Mouse (Mus musculus) hindbrain, postnatal 0 days (tissue): ENCODE results near the gene Rslcan18. TPM values are rescaled to one million over a fixed set of nuclear protein-coding genes. Genes with fewer than 3 reads are reported as not detected.

Source experiments
- ATAC-seq: fragments of 200-750 bp; cut with Nextera tagmentation; 2 replicates; pipeline ENCODE4 v1.8.0; 2017; ENCODE audit warnings: mild to moderate bottlenecking, moderate TSS enrichment, moderate library complexity
- DNase-seq: peaks from one replicate; pipeline ENCODE4 v3.0.0-alpha.2; 2015; ENCODE audit warnings: low spot score
- H3K27ac ChIP-seq: fragments of 300-500 bp; sonication (generic); 2 replicates; pipeline ENCODE4 v1.5.1; 2014; ENCODE audit warnings: mild to moderate bottlenecking
- H3K27me3 ChIP-seq: fragments of 300-500 bp; sonication (generic); 2 replicates; pipeline ENCODE4 v1.6.1; 2014; ENCODE audit warnings: low read length, mixed read lengths; ENCODE audit not compliant: insufficient read depth
- H3K36me3 ChIP-seq: fragments of 300-500 bp; sonication (generic); 2 replicates; pipeline ENCODE4 v1.6.1; 2014; ENCODE audit warnings: low read length, mixed read lengths; ENCODE audit not compliant: insufficient read depth
- H3K4me1 ChIP-seq: fragments of 300-500 bp; sonication (generic); 2 replicates; pipeline ENCODE4 v1.6.1; 2014; ENCODE audit warnings: antibody characterized with exemption, low read length, mixed read lengths; ENCODE audit not compliant: insufficient read depth
- H3K4me2 ChIP-seq: fragments of 300-500 bp; sonication (generic); 2 replicates; pipeline ENCODE4 v1.6.1; 2014; ENCODE audit warnings: low read depth, mild to moderate bottlenecking, low read length, moderate library complexity, mixed read lengths
- H3K4me3 ChIP-seq: fragments of 300-500 bp; sonication (generic); 2 replicates; pipeline ENCODE4 v1.5.1; 2014; ENCODE audit warnings: low read length
- H3K9ac ChIP-seq: fragments of 300-500 bp; sonication (generic); replicated peaks from 2 replicates; pipeline ENCODE4 v1.6.1; 2014; ENCODE audit warnings: mild to moderate bottlenecking, low read length, moderate library complexity, mixed read lengths
- H3K9me3 ChIP-seq: fragments of 300-500 bp; sonication (generic); 2 replicates; pipeline ENCODE4 v1.6.1; 2016; ENCODE audit warnings: low read length, mixed read lengths
- CTCF ChIP-seq: IDR thresholded peaks from 2 replicates; pipeline ENCODE4 v1.5.1; 2016; ENCODE audit warnings: antibody characterized with exemption, control low read depth, low read depth
- WGBS: fragments of 180-500 bp; shearing (Covaris S2); extraction: QIAGEN DNeasy Blood & Tissue Kit; methylation state at CpG from one replicate; pipeline ENCODE4 v1.1.7; 2014; 5-methylcytosine and 5-hydroxymethylcytosine counted together
- polyA plus RNA-seq: library from polyadenylated mRNA; unstranded; fragments of >200 nt; fragmentation: Nextera tagmentation; extraction: Ambion mirVana; gene quantifications from 2 replicates; pipeline ENCODE4 v1.2.1, GENCODE M21; 2015
- total RNA-seq: library from RNA; depleted of rRNA; stranded (reverse); fragments of >200 nt; gene quantifications from 2 replicates; pipeline ENCODE4 v1.2.3, GENCODE M21; 2014; rRNA removed

The Rslcan18 gene
- total and polyA plus RNA-seq, 2 experiments from 2014 or later = 0.05 TPM; not detected in 1

- Histone ChIP-seq H3K4me3 (peak overlapping the region; percentile 66), H3K9me3 (no peaks in the 10 kb centered on the region; the same call in 1 of the 2 replicates), H3K4me2 (peak overlapping the region; percentile 72), H3K4me1 (no peaks in the 10 kb centered on the region), H3K9ac (peak overlapping the region; percentile 54), H3K27me3 (no peaks in the 10 kb centered on the region), H3K27ac (peak overlapping the region; percentile 76), H3K36me3 (no peaks in the 10 kb centered on the region)
- under 1% methylated on average over 24 of the region's 24 CpGs for WGBS
- ATAC-seq (peak; percentile 99), DNase-seq (peak; percentile 89)
- no peak for TF ChIP-seq CTCF
These were observed 34.8 kb downstream of the Rslcan18 start for GRCm38 (mm10) chr13:67081142-67081713.

GRCm38 (mm10) chr13:67077244-67077643 is 38.8 kb downstream of the Rslcan18 start:
- H3K4me3 ChIP-seq = no peak overlapping the region
- DNase-seq (no peak), ATAC-seq (no peak)
- H3K9ac ChIP-seq = no peak overlapping the region
- no peaks in the 10 kb centered on the region for H3K27me3 ChIP-seq
- H3K27ac ChIP-seq = no peak overlapping the region
- H3K36me3 ChIP-seq = peaks cover 14% of the 10 kb centered on the region; the same call in 1 of the 2 replicates
- H3K4me2 ChIP-seq = no peak overlapping the region
- H3K9me3 ChIP-seq = peaks cover 7% of the 10 kb centered on the region; the same call in 1 of the 2 replicates
- TF ChIP-seq CTCF = no peak
- no peaks in the 10 kb centered on the region for H3K4me1 ChIP-seq
- WGBS = 99% methylated on average over 2 of the region's 2 CpGs

- Histone ChIP-seq H3K27ac (no peak overlapping the region), H3K4me1 (no peaks in the 10 kb centered on the region), H3K9ac (no peak overlapping the region), H3K4me2 (no peak overlapping the region), H3K9me3 (peaks cover 17% of the 10 kb centered on the region), H3K36me3 (peaks cover 32% of the 10 kb centered on the region), H3K27me3 (no peaks in the 10 kb centered on the region), H3K4me3 (no peak overlapping the region)
- DNase-seq = no peak
- ATAC-seq = no peak
- whole genome bisulfite sequencing = 96% methylated on average over 2 of the region's 2 CpGs
- no peak for TF ChIP-seq CTCF
These were observed 43.3 kb downstream of the Rslcan18 start for GRCm38 (mm10) chr13:67072786-67073185.

- DNase-seq (no peak), ATAC-seq (no peak)
- H3K4me1 ChIP-seq = no peaks in the 10 kb centered on the region
- no peak overlapping the region for H3K4me2 ChIP-seq
- no peak overlapping the region for H3K27ac ChIP-seq
- H3K9ac ChIP-seq = no peak overlapping the region
- 86% methylated on average over 8 of the region's 8 CpGs for WGBS
- no peak overlapping the region for H3K4me3 ChIP-seq
- peaks cover 3% of the 10 kb centered on the region; the same call in 1 of the 2 replicates for H3K9me3 ChIP-seq
- TF ChIP-seq CTCF = no peak
- H3K27me3 ChIP-seq = no peaks in the 10 kb centered on the region
- peaks cover 9% of the 10 kb centered on the region for H3K36me3 ChIP-seq
These were observed 50.7 kb downstream of the Rslcan18 start for GRCm38 (mm10) chr13:67065386-67065785.

GRCm38 (mm10) chr13:67062427-67062826 is 53.6 kb downstream of the Rslcan18 start:
- 59% methylated on average over 7 of the region's 7 CpGs for WGBS
- H3K27me3 ChIP-seq = no peaks in the 10 kb centered on the region
- no peaks in the 10 kb centered on the region; the same call in 1 of the 2 replicates for H3K4me1 ChIP-seq
- no peak overlapping the region for H3K4me2 ChIP-seq
- no peak overlapping the region for H3K27ac ChIP-seq
- H3K9ac ChIP-seq = no peak overlapping the region
- DNase-seq (no peak), ATAC-seq (no peak)
- TF ChIP-seq CTCF = no peak
- H3K36me3 ChIP-seq = no peaks in the 10 kb centered on the region
- H3K9me3 ChIP-seq = no peaks in the 10 kb centered on the region
- H3K4me3 ChIP-seq = no peak overlapping the region

GRCm38 (mm10) chr13:67060786-67061358 is 55.2 kb downstream of the Rslcan18 start, which contains the start of gene Zfp712:
TSS of gene Zfp712 (minus strand) at chr13:67061170.
- peak; percentile 43; the same call in 1 of the 2 replicates for TF ChIP-seq CTCF
- Histone ChIP-seq H3K9ac (peak within 1 kb of the TSS; percentile 60), H3K27me3 (no peaks in the 10 kb centered on the region), H3K4me3 (peak within 1 kb of the TSS; percentile 60), H3K9me3 (no peaks in the 10 kb centered on the region), H3K4me1 (no peaks in the 10 kb centered on the region; the same call in 1 of the 2 replicates), H3K4me2 (peak within 1 kb of the TSS; percentile 86), H3K36me3 (no peaks in the 10 kb centered on the region), H3K27ac (peak within 1 kb of the TSS; percentile 77)
- ATAC-seq (peak; percentile 97), DNase-seq (peak; percentile 97)
- under 1% methylated on average over 26 of the region's 27 CpGs for WGBS

- WGBS = 4% methylated on average over 12 of the region's 12 CpGs
- no peaks in the 10 kb centered on the region for H3K27me3 ChIP-seq
- H3K9ac ChIP-seq = peak overlapping the region; percentile 60
- no peaks in the 10 kb centered on the region for H3K36me3 ChIP-seq
- ATAC-seq (peak; percentile 65), DNase-seq (peak; percentile 8)
- no peaks in the 10 kb centered on the region; the same call in 1 of the 2 replicates for H3K4me1 ChIP-seq
- H3K9me3 ChIP-seq = no peaks in the 10 kb centered on the region
- peak overlapping the region; percentile 60 for H3K4me3 ChIP-seq
- no peak for TF ChIP-seq CTCF
- H3K27ac ChIP-seq = peak overlapping the region; percentile 77
- H3K4me2 ChIP-seq = peak overlapping the region; percentile 86
These were observed 55.8 kb downstream of the Rslcan18 start for GRCm38 (mm10) chr13:67060161-67060785.

Other genes with a start within 250 kb of the Rslcan18 start
- gene Gm10767, start 211.3 kb downstream of the Rslcan18 start, total RNA-seq = 0.52 and 1.5 TPM in 2 replicates
- gene Gm10767, start 211.3 kb downstream of the Rslcan18 start, polyA plus RNA-seq = 2.6 and 2.7 TPM in 2 replicates
- gene Zfp712, start 55.1 kb downstream of the Rslcan18 start, total RNA-seq = 3.6 TPM in 2 replicates
- gene Zfp712, start 55.1 kb downstream of the Rslcan18 start, polyA plus RNA-seq = 2.5 and 2.7 TPM in 2 replicates
- gene Zfp708, start 18.3 kb downstream of the Rslcan18 start, total RNA-seq = 1.8 and 4.2 TPM in 2 replicates
- gene Zfp708, start 18.3 kb downstream of the Rslcan18 start, polyA plus RNA-seq = 3.9 and 4.6 TPM in 2 replicates
- 0.43 and 2.7 TPM in 2 replicates for gene Gm28557, start 7.7 kb downstream of the Rslcan18 start, total RNA-seq
- 0.78 and 1.3 TPM in 2 replicates for gene Gm28557, start 7.7 kb downstream of the Rslcan18 start, polyA plus RNA-seq
- gene Zfp759, start 5.4 kb upstream of the Rslcan18 start, total RNA-seq = 4.8 and 5.9 TPM in 2 replicates
- gene Zfp759, start 5.4 kb upstream of the Rslcan18 start, polyA plus RNA-seq = 2.2 and 2.5 TPM in 2 replicates
- gene Rsl1, start 56.9 kb upstream of the Rslcan18 start, total RNA-seq = 3.0 and 7.3 TPM in 2 replicates
- 2.3 and 2.8 TPM in 2 replicates for gene Rsl1, start 56.9 kb upstream of the Rslcan18 start, polyA plus RNA-seq
- gene Zfp455, start 78.2 kb upstream of the Rslcan18 start, total RNA-seq = 0.79 and 1.0 TPM in 2 replicates
- 0.80 and 1.6 TPM in 2 replicates for gene Zfp455, start 78.2 kb upstream of the Rslcan18 start, polyA plus RNA-seq
- gene Zfp458, start 162.2 kb upstream of the Rslcan18 start, total RNA-seq = 5.2 and 11.1 TPM in 2 replicates
- 3.2 and 4.3 TPM in 2 replicates for gene Zfp458, start 162.2 kb upstream of the Rslcan18 start, polyA plus RNA-seq
- gene Zfp457, start 190.2 kb upstream of the Rslcan18 start, total RNA-seq = 1.6 and 3.7 TPM in 2 replicates
- gene Zfp457, start 190.2 kb upstream of the Rslcan18 start, polyA plus RNA-seq = 0.73 and 0.81 TPM in 2 replicates
- 2.5 and 4.1 TPM in 2 replicates for gene Zfp595, start 216.3 kb upstream of the Rslcan18 start, total RNA-seq
- gene Zfp595, start 216.3 kb upstream of the Rslcan18 start, polyA plus RNA-seq = 0.66 and 0.84 TPM in 2 replicates
- not detected in 2 replicates for gene Gm28044, start 244.3 kb upstream of the Rslcan18 start, total RNA-seq
- gene Gm28044, start 244.3 kb upstream of the Rslcan18 start, polyA plus RNA-seq = 0.51 TPM in 1 of 2 replicates, not detected in the other
- 0.43 and 0.84 TPM in 2 replicates for gene Zfp953, start 244.3 kb upstream of the Rslcan18 start, total RNA-seq
- gene Zfp953, start 244.3 kb upstream of the Rslcan18 start, polyA plus RNA-seq = 0.23 and 0.24 TPM in 2 replicates